Mouse (Mus musculus) gastrocnemius, postnatal 10 days (tissue): ENCODE measurements at regions not wholly inside any gene's neighbourhood (a gene's known extent, or its start where the extent isn't known, plus 50 kb on each side); places are given as distances from the start of the nearest gene placed in this dataset.
A peak's percentile ranks its signal among the peaks of the same experiment; 100 is the strongest.

ENCODE experiments used
- DNase-seq: peaks from one replicate; pipeline ENCODE4 v3.0.0; 2021; ENCODE audit warnings: mixed read lengths

DNA sequence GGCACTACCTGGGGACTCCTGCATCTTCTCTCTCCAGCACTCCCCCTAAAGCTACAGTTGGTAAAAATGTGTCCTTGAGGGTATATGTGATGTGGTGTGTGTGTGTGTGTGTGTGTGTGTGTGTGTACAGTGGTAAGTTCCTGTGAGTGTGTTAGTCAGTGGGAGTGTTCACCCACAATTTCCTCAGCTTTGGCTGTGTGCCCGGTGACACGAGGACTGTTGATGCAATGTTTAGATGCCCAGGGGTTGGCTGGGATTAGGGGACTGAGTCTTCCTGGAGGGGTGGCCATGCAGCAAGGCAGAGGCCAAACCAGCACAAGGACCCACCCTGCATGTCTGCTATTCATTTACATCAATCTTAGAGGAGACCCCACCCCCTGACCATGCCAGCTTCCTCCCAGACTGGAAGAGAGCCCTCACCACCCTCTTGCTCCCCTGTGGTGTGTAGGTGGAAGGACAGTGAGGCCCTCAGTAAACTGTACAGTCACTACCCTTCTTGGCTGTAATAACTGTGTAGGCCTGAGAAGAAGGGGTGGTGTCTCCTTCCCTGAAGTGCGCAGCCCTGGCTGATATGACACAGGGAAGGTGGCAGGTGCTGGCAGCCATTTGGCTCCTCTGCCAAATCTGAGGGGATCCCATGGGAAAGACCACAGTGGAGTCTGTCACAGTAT, 75.8 kb upstream of the Gm26897 start:
- no peak for DNase-seq

DNA sequence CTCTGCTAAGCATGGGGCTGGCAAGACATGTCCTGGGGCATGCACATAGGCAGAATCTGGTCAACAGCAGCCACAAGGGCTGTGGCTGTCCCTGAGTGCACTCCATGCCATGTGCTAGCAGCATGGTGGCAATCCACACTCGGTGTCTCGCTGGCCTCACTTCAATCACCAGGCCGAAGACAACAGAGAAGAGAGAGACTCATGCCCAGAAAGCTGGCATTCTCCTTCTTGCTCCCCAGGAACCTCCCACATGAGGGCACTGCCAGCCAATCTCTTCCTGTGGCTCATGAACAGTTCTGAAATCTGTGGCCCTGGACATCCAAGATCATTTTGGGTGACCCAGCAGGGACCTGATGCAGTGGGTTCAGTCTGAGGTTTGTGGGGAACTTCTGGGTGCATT, 74.5 kb upstream of the Gm26897 start:
- no peak for DNase-seq

DNA sequence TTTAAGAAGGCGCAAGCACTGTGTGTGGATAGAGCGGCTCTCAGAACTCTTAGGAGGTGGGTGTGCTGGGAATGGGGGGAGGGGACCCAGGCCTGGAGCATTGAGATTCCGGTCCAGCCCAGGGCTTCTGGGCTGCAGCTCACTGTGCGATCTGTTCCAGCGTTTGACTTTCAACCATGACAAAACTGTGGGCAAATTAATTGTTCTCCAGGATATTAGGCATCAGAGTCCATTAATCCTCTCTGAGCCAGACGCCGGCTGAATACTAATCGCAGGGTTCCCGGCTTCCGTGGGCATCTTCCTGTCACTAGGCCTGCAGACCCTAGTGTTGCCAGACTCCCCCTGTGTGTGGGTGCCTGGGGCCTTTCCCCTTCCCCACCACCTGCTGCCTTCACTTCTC, 73.3 kb upstream of the Gm26897 start:
- no peak for DNase-seq

DNA sequence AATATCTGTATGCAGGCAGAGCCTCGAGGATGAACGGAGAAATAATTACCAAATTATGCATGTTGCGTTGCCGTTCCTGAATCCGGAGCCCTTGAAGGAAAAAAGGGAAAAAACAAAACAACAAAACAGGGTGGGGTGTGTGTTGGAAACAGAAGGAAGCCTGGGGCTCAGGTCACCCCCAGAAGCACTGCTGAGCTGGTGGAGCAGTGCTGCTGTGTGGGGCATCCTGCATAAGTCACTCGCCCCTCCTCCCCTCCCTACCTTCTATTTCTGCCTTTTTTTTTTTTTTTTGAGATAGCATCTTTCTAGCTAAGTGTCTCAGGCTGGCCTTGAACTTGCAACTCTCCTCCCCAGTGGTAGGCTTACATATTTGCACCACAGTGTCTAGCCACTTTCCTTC, 72.8 kb upstream of the Gm26897 start:
- no peak for DNase-seq

DNA sequence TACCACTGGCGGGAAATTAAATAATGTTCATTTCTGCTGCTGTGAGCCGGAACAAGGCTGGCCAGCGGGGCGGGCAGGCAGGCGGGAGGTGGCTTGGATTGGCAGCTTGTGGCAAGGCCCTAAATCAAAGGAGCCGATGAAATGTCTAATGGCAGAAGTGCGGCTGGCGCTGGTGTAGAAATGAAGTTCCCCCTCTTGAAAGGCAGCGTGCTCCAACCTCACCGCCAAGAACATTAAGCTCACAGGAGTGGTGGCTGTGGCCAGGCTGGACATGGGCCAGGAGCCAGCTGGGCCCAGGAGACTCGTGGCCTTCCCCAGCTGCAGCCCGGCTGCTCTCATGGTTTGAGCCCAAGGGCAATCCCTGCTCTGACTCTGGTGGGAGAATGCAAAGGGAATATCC, 71.8 kb upstream of the Gm26897 start:
- peak; percentile 67 for DNase-seq

DNA sequence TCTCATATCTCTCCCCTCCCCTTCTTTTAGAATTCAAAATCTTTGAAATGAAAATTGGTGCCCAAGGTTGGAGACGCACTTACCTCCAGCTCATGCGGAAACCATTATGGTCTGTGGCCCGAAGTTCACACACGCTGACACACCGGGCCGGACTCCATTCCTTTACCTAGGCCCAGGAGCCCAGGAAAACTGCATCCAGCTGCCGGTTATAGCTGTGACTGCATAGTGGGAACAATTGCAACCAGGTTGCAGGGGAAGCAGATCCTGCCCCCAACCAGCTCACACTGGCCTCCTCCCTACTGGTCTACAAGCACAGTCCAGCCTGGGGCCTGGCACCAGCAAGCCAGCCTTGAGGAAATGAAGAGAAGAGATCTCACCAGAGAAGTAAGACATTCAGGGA, 69.9 kb upstream of the Gm26897 start:
- no peak for DNase-seq

DNA sequence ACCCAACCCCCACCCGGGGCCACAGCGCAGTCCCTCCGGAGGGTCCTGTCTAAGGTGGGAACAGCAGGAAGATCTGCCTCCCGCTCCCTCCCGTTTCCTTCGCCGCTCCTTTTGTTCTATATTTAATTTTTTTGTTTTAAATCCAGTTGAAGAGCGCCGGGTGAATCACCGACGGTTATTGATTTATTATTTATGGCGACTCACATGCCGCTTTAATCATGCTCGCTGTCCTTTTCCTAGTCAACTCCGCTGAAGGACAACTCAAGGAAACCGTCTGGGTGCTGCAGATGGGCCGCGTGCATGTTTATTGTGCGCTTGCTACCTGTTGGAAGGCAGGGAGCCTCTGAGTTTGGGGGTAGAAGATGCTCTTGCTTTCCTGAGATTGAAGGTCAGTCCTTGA, 68.3 kb upstream of the Gm26897 start:
- no peak for DNase-seq

DNA sequence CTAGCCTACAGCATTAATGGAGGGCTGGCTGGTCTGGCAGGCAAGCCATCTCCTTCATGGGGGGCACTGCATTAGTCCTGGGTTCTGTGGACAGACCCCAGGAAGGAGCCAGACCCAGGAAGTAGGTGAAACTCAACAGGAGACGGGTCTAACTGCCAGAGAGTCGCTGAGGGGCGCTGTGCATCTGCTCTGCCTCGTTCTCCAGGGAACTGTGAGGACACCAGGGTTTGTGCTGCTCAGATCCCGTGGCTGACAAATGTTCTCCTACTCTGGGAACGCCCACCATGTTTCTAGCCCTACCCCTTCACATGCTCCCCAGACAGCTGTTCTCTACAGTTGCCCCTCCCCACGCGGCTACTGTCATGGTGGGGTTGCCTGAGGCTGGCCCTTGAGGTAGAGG, 67.7 kb upstream of the Gm26897 start:
- DNase-seq: no peak

DNA sequence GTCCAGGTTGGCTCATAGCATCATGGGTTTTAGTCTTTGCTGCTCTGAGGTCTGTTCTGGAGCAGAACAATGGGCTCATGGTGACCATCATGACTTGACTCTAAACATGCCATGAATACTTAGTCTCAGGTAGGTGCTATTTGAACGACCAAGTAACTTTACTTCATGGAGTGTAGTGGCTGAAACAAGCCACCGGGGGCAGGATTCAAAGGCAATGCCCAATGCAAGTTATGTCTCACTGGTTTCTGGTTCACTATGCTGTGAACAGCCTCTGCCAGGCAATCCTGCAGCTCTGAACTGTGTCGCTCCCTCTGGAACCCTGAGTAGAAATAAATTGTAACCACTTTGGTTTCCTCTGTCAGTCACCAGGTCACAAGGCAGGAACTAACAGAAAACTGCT, 65.8 kb upstream of the Gm26897 start:
- DNase-seq: no peak

DNA sequence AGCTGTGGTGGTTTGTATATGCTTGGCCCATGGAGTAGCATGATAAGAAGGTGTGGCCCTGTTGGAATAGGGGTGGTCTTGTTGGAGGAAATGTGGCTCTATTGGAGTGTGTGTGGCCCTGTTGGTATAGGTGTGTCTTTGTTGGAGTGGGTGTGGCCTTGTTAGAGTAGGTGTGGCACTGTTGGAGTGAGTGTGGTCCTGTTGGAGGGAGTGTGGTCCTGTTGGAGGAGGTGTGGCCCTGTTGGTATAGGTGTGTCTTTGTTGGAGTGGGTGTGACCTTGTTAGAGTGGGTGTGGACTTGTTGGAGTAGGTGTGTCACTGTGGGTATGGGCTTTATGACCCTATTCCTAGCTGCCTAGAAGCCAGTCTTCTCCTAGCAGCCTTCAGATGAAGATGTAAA, 64.6 kb upstream of the Gm26897 start:
- DNase-seq: no peak

DNA sequence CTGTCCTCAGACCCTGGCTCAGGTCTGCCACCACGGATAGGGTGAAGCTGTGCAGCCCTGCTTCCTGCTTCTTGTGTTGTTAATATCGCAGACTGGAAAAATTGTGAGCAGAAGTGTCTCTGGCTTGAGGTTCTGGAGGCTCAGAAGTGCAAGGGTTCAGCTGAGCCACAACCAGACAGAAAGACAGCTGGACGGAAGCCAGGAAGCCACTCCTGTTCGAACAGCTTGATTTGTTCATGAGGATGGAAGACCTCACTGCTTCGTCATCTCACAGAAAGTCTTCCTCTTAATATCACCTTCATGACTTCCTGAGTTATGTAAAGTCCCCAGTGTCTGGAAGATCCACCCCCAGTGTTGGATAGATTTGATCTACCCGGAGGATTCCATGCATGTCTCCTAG, 62.0 kb upstream of the Gm26897 start:
- DNase-seq: no peak

DNA sequence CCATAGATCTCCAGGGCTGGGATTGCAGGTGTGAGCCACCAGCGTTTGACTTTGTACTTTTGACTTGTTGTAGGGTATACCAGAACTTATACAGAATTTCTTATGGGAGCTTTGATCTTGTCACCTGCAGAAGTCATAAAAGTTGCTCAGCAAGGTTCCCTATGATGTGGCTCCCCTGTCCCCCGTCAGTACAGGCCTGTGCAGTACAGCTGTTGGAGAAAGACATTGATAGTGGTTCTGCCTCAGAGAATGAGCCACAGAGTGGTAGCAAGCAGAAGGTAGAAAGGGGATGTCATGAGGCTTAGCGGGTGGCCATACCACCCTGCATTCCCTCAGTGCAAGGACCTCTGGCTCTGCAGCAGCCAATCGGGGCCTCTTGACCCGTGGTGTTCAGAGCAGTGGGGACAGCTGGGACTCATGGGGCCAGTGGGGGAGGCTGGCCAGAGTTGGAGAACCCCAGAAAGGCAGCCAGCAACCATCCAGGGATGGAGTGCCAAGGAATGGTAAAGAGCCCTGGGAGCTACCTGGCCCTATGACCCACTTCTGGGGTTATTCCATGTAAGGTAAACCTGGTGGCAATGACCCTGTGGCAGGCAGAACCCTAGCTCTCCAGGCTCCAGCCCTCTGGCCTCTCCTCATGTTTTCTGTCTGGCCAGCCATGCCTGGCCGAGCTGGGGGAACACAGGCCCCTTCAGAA, 58.6 kb upstream of the Gm26897 start:
- no peak for DNase-seq

DNA sequence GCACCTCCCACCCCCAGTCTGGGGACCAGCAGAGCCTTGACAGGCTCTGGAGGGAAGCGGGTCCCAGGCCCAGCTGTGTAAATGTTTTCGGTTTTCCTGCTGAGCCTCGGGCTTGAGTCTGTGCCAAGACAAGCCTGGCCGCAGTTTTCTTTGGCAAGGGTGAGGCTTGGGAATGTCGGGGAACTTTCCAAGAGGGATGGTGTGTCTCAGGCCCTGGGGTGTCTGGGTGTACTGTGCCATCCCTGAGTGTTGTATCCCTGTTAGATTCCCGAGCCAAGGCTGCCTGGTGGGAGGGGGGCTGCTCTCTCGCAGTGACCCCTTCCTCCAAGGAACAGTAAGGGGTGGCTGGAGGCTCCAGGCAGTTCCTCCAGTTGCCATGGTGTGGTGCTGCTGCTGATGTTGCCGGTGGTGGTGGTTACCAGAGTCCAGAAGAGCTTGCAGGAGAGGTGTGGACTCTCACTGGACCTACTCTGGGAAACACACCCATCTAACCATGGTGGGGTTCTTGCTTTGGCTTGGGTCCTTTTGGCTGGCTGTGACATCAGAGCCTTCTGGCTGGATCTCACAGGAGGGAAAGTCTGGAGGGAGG, 58.0 kb upstream of the Gm26897 start:
- peak; percentile 81 for DNase-seq

DNA sequence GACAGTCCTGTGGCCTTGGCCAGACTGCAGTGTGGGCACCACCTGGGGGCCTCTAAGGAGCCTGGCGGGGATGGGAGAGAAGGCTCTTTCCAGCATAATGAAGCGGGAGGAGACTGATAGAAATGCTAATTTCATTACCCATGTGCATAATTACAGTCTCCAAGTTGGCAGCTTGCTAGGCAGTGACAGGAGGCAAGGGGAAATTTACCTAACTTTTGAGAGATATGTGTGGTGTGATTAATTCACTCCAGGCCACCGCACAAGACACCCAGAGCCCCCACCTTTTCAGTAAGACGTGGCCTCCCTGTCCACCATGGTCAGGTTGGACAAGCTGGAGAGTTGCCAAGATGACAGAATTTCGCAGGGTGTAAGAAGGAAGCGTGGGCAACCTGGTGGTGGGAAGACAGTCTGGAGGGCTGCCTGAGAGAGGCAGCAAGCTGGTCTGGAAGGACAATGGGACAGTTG, 55.8 kb upstream of the Gm26897 start:
- DNase-seq: no peak

DNA sequence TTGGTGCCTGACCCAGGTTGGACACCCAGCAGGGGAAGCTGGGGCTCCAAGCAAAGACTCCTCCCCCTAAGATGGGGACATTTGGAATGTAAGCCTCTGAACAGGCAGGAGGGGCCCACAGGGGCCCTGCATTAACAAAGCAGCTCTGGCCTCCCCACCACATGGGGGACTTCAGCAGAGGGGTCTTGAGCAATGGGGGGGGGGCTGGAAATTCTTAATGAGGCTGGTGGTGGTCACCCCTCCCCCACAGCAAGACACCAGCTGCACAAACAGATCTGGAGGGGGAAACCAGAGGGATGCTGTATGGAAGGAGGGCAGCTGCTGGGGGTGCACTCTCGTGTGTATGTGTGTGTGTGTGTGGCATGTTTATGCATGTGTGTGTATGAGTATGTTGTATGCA, 55.2 kb upstream of the Gm26897 start:
- no peak for DNase-seq

DNA sequence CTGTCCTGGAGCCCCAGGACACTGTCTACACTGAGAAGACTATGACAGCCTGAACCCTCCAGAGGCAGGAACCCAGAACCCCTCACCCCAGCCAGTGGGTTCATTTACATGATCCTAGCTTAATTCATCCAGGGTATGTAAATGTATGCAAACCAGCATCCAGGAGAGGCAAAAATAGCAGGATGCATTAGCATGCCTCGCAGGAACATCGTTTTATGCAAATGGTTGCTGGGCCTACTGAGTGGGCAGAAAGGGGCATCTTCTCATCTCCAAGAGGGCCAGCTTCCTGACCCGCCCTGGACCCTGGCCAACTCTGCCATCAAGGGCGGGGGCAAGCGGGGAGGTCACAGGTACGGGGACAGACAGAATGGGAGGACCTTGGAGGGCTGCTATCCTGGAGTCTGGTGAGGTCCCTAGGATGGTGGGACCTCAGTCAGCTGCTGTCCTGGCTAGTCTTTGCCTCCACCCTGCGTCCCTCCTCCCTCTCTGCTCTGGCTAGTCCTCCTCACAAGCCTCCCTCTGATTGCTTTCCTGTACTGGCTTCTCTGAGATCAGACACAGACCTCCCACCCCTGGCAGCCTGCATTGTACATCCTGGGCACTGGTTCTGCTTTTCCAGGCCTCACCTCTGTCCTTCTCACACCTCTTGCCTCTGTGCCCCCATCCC, 52.2 kb upstream of the Gm26897 start:
- no peak for DNase-seq

DNA sequence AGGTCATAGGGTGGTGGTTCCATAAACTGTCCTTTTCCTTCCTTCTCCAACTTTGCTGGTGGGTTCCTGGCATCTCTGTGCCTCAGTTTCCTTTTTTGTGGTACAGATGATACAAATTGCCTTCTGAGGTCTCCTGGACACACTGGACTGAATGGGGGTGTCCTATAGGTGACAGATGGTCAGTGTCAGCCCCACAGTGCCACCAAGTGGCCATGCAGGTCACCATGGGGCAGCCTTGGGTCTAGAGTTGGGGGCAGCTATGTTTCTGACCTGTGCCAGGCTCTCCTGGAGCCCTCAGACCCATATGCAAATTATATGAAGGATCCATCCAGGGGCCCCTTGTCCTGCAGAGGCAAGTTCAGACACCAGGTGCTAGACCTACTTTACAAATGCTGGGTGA, 50.8 kb upstream of the Gm26897 start:
- peak; percentile 48 for DNase-seq
